Mouse (Mus musculus) testis, adult 2 months (tissue): ENCODE data around the gene Cwc22.

Source experiments
- CTCF ChIP-seq: fragments of 200-500 bp; IDR thresholded peaks from 2 replicates; pipeline ENCODE4 v1.5.1; 2012; ENCODE audit warnings: low read depth, mild to moderate bottlenecking, inconsistent platforms, low read length, moderate library complexity; ENCODE audit not compliant: control insufficient read depth, insufficient read depth, insufficient replicate concordance
- POLR2A ChIP-seq: fragments of 200-500 bp; IDR thresholded peaks from 2 replicates; pipeline ENCODE4 v1.6.1; 2012; ENCODE audit warnings: low read depth, mild to moderate bottlenecking, inconsistent platforms, low read length, moderate library complexity; ENCODE audit not compliant: control insufficient read depth

- TF ChIP-seq CTCF = no peak
- TF ChIP-seq POLR2A = no peak
These were observed 28.8 kb upstream of the Cwc22 start for GRCm38 (mm10) chr2:77974986-77975385.
